Mouse (Mus musculus) megakaryocyte, embryonic 14.5 days (primary cell): ENCODE data around the gene Dao.

Experiments
- FLI1 ChIP-seq: IDR thresholded peaks from 2 replicates; pipeline ENCODE4 v1.6.1; 2012; ENCODE audit warnings: low read length, inconsistent platforms, mixed read lengths
- GATA1 ChIP-seq: IDR thresholded peaks from 3 replicates; pipeline ENCODE4 v1.6.1; 2012; ENCODE audit warnings: mixed read lengths, low read length, inconsistent platforms, borderline replicate concordance

- no peak for TF ChIP-seq GATA1
- TF ChIP-seq FLI1: no peak
Measured at GRCm38 (mm10) chr5:113980511-113980910, 23.0 kb upstream of the Dao start.
